Mouse (Mus musculus) bone marrow macrophage, adult 2 months (primary cell): ENCODE results near the gene Tbccd1. TPM values are rescaled to one million over a fixed set of nuclear protein-coding genes. Genes with fewer than 3 reads are reported as not detected.

Source experiments
- H3K27ac ChIP-seq: 2 replicates; pipeline ENCODE4 v1.5.1; 2012; ENCODE audit warnings: low read depth, low read length; ENCODE audit not compliant: insufficient read depth
- H3K4me1 ChIP-seq: 2 replicates; pipeline ENCODE4 v1.6.1; 2012; ENCODE audit warnings: low read length; ENCODE audit not compliant: control insufficient read depth, insufficient read depth
- H3K4me3 ChIP-seq: 2 replicates; pipeline ENCODE4 v1.5.1; 2012; ENCODE audit warnings: mild to moderate bottlenecking, low read length, moderate library complexity; ENCODE audit not compliant: insufficient read depth
- CTCF ChIP-seq: IDR thresholded peaks from 2 replicates; pipeline ENCODE4 v1.5.1; 2012; ENCODE audit warnings: low read depth, mild to moderate bottlenecking, low read length, moderate library complexity
- POLR2A ChIP-seq: IDR thresholded peaks from 2 replicates; pipeline ENCODE4 v1.6.1; 2012; ENCODE audit warnings: mild to moderate bottlenecking, low read depth, low read length, borderline replicate concordance
- polyA plus RNA-seq: library from polyadenylated mRNA; stranded (reverse); fragments of >200 nt; gene quantifications from 2 replicates; pipeline ENCODE4 v1.2.4, GENCODE M21; 2012; ENCODE audit not compliant: missing spikeins, insufficient read depth, insufficient read length

Tbccd1 gene
- polyA plus RNA-seq, 1 experiment: 16.1 TPM

- Histone ChIP-seq H3K4me3 (no peak overlapping the region), H3K27ac (no peak overlapping the region), H3K4me1 (no peaks in the 10 kb centered on the region)
- TF ChIP-seq CTCF (no peak), POLR2A (no peak)
Measured at GRCm38 (mm10) chr16:22872397-22872796, 14.9 kb upstream of the Tbccd1 start.

GRCm38 (mm10) chr16:22856773-22857172 lies 696 bp downstream of the Tbccd1 start:
- H3K27ac ChIP-seq: peak overlapping the region; percentile 72
- H3K4me3 ChIP-seq: peak overlapping the region; percentile 80
- TF ChIP-seq POLR2A: no peak
- no peak for TF ChIP-seq CTCF
- peaks cover 8% of the 10 kb centered on the region for H3K4me1 ChIP-seq

- Histone ChIP-seq H3K4me3 (no peak overlapping the region), H3K27ac (no peak overlapping the region), H3K4me1 (no peaks in the 10 kb centered on the region)
- no peak for TF ChIP-seq POLR2A
Measured at GRCm38 (mm10) chr16:22852709-22853108, 4.8 kb downstream of the Tbccd1 start.

- no peak for TF ChIP-seq CTCF
- TF ChIP-seq POLR2A: no peak
- Histone ChIP-seq H3K27ac (no peak overlapping the region), H3K4me1 (no peaks in the 10 kb centered on the region), H3K4me3 (no peak overlapping the region)
Measured at GRCm38 (mm10) chr16:22848331-22848730, 9.1 kb downstream of the Tbccd1 start.

GRCm38 (mm10) chr16:22847686-22848085 lies 9.8 kb downstream of the Tbccd1 start:
- no peak overlapping the region for H3K4me3 ChIP-seq
- no peaks in the 10 kb centered on the region for H3K4me1 ChIP-seq
- TF ChIP-seq POLR2A: no peak
- no peak for TF ChIP-seq CTCF
- H3K27ac ChIP-seq: no peak overlapping the region

- H3K27ac ChIP-seq: no peak overlapping the region
- TF ChIP-seq POLR2A (no peak), CTCF (no peak)
Measured at GRCm38 (mm10) chr16:22845481-22845880, 12.0 kb downstream of the Tbccd1 start.

GRCm38 (mm10) chr16:22844834-22845233 lies 12.6 kb downstream of the Tbccd1 start:
- no peak overlapping the region for H3K27ac ChIP-seq
- no peak for TF ChIP-seq POLR2A
- no peak for TF ChIP-seq CTCF
- H3K4me1 ChIP-seq: peaks cover 17% of the 10 kb centered on the region
- no peak overlapping the region for H3K4me3 ChIP-seq

More at GRCm38 (mm10) chr16:22845481-22845880, 12.0 kb downstream of the Tbccd1 start:
- H3K4me1 ChIP-seq: peaks cover 12% of the 10 kb centered on the region
- H3K4me3 ChIP-seq: no peak overlapping the region

- Histone ChIP-seq H3K4me3 (no peak overlapping the region), H3K27ac (no peak overlapping the region), H3K4me1 (peaks cover 22% of the 10 kb centered on the region)
- TF ChIP-seq CTCF: no peak
- no peak for TF ChIP-seq POLR2A
Measured at GRCm38 (mm10) chr16:22844061-22844801, 13.2 kb downstream of the Tbccd1 start.

- Histone ChIP-seq H3K27ac (no peak overlapping the region), H3K4me1 (peaks cover 25% of the 10 kb centered on the region), H3K4me3 (no peak overlapping the region)
- TF ChIP-seq POLR2A (no peak), CTCF (no peak)
Measured at GRCm38 (mm10) chr16:22842871-22843270, 14.6 kb downstream of the Tbccd1 start.

GRCm38 (mm10) chr16:22839146-22839857 lies 18.2 kb downstream of the Tbccd1 start:
- peaks cover 25% of the 10 kb centered on the region for H3K4me1 ChIP-seq
- no peak for TF ChIP-seq CTCF
- no peak for TF ChIP-seq POLR2A
- no peak overlapping the region for H3K4me3 ChIP-seq
- H3K27ac ChIP-seq: peak overlapping the region; percentile 48; the same call in 1 of the 2 replicates
